Mouse (Mus musculus) small intestine, adult 2 months (tissue): Measurements from ENCODE around the gene Cdc42bpg. TPM values are rescaled to one million over a fixed set of nuclear protein-coding genes. Genes with fewer than 3 reads are reported as not detected.

Source experiments
- H3K27ac ChIP-seq: fragments of 200-500 bp; 2 replicates; pipeline ENCODE4 v1.5.1; 2012; ENCODE audit warnings: low read depth, low read length, control low read depth, inconsistent platforms; ENCODE audit not compliant: insufficient read depth
- H3K27me3 ChIP-seq: fragments of 200-500 bp; 2 replicates; pipeline ENCODE4 v1.6.1; 2012; ENCODE audit warnings: mild to moderate bottlenecking, moderate library complexity, low read length, inconsistent platforms; ENCODE audit not compliant: control insufficient read depth, insufficient read depth
- H3K36me3 ChIP-seq: fragments of 200-500 bp; 2 replicates; pipeline ENCODE4 v1.6.1; 2012; ENCODE audit warnings: mild to moderate bottlenecking, low read length, control low read depth, inconsistent platforms; ENCODE audit not compliant: control insufficient read depth, insufficient read depth
- H3K4me1 ChIP-seq: fragments of 200-500 bp; 2 replicates; pipeline ENCODE4 v1.6.1; 2012; ENCODE audit warnings: low read length, inconsistent platforms, mixed read lengths; ENCODE audit not compliant: control insufficient read depth, insufficient read depth, insufficient read length
- H3K4me3 ChIP-seq: fragments of 200-500 bp; 2 replicates; pipeline ENCODE4 v1.5.1; 2012; ENCODE audit warnings: low read depth, mild to moderate bottlenecking, control low read depth, inconsistent platforms, low read length, moderate library complexity
- CTCF ChIP-seq: fragments of 200-500 bp; IDR thresholded peaks from 2 replicates; pipeline ENCODE4 v1.5.1; 2012; ENCODE audit warnings: low read depth, mild to moderate bottlenecking, control low read depth, inconsistent platforms, low read length, moderate library complexity, mixed read lengths; ENCODE audit not compliant: insufficient replicate concordance, insufficient read length; ENCODE audit errors: extremely low read depth
- POLR2A ChIP-seq: fragments of 200-500 bp; IDR thresholded peaks from 2 replicates; pipeline ENCODE4 v1.6.1; 2012; ENCODE audit warnings: low read depth, mild to moderate bottlenecking, control low read depth, inconsistent platforms, low read length, moderate library complexity
- WGBS: fragments of 180-500 bp; shearing (Covaris S2); methylation state at CpG from one replicate; pipeline ENCODE4 v1.1.7; 2018; 5-methylcytosine and 5-hydroxymethylcytosine counted together
- polyA plus RNA-seq: library from polyadenylated mRNA; depleted of rRNA; stranded (reverse); fragments of >200 nt; gene quantifications from 2 replicates; pipeline ENCODE4 v1.2.3, GENCODE M21; 2012

Cdc42bpg gene
- polyA plus RNA-seq, 1 experiment, result 53.2 TPM

GRCm38 (mm10) chr19:6341453-6342077, 35.3 kb downstream of the Cdc42bpg start:
- peaks cover 27% of the 10 kb centered on the region for H3K36me3 ChIP-seq

GRCm38 (mm10) chr19:6342276-6342933, 36.1 kb downstream of the Cdc42bpg start:
- peak overlapping the region; percentile 93 for H3K4me3 ChIP-seq
- H3K27ac ChIP-seq, result no peak overlapping the region
- TF ChIP-seq POLR2A, result no peak
- no peak for TF ChIP-seq CTCF
- 81% methylated on average over 5 of the region's 5 CpGs for WGBS
- peaks cover 24% of the 10 kb centered on the region for H3K36me3 ChIP-seq
- H3K4me1 ChIP-seq, result peaks cover 15% of the 10 kb centered on the region
- H3K27me3 ChIP-seq, result no peaks in the 10 kb centered on the region

More at GRCm38 (mm10) chr19:6341453-6342077, 35.3 kb downstream of the Cdc42bpg start:
- H3K27me3 ChIP-seq, result no peaks in the 10 kb centered on the region
- WGBS, result 7% methylated on average over 23 of the region's 23 CpGs
- peaks cover 17% of the 10 kb centered on the region for H3K4me1 ChIP-seq
- TF ChIP-seq CTCF (no peak), POLR2A (no peak)
- H3K4me3 ChIP-seq, result peak overlapping the region; percentile 93
- H3K27ac ChIP-seq, result no peak overlapping the region

GRCm38 (mm10) chr19:6343066-6343925, 37.0 kb downstream of the Cdc42bpg start:
- peaks cover 20% of the 10 kb centered on the region for H3K36me3 ChIP-seq
- 66% methylated on average over 19 of the region's 19 CpGs for WGBS
- H3K27me3 ChIP-seq, result no peaks in the 10 kb centered on the region
- TF ChIP-seq CTCF, result no peak
- TF ChIP-seq POLR2A, result no peak
- H3K4me1 ChIP-seq, result peaks cover 15% of the 10 kb centered on the region
- H3K4me3 ChIP-seq, result no peak overlapping the region
- H3K27ac ChIP-seq, result no peak overlapping the region

GRCm38 (mm10) chr19:6343996-6344395, 37.7 kb downstream of the Cdc42bpg start:
- Histone ChIP-seq H3K27ac (no peak overlapping the region), H3K4me1 (peaks cover 15% of the 10 kb centered on the region), H3K4me3 (no peak overlapping the region), H3K27me3 (no peaks in the 10 kb centered on the region), H3K36me3 (peaks cover 13% of the 10 kb centered on the region; the same call in 1 of the 2 replicates)
- TF ChIP-seq POLR2A (no peak), CTCF (no peak)
- WGBS, result 84% methylated on average over 5 of the region's 5 CpGs

- WGBS, result 91% methylated on average over 5 of the region's 5 CpGs
- Histone ChIP-seq H3K27ac (no peak overlapping the region), H3K4me1 (peaks cover 8% of the 10 kb centered on the region), H3K27me3 (no peaks in the 10 kb centered on the region), H3K4me3 (no peak overlapping the region), H3K36me3 (peaks cover 10% of the 10 kb centered on the region; the same call in 1 of the 2 replicates)
- TF ChIP-seq CTCF (no peak), POLR2A (no peak)
Measured at GRCm38 (mm10) chr19:6346023-6346422, 39.8 kb downstream of the Cdc42bpg start.

GRCm38 (mm10) chr19:6346661-6347060, 40.4 kb downstream of the Cdc42bpg start:
- Histone ChIP-seq H3K27me3 (no peaks in the 10 kb centered on the region), H3K27ac (no peak overlapping the region)
- 87% methylated on average over 10 of the region's 10 CpGs for WGBS

More at GRCm38 (mm10) chr19:6346661-6347060, 40.4 kb downstream of the Cdc42bpg start:
- H3K4me3 ChIP-seq, result no peak overlapping the region
- H3K36me3 ChIP-seq, result peaks cover 10% of the 10 kb centered on the region; the same call in 1 of the 2 replicates
- peaks cover 8% of the 10 kb centered on the region for H3K4me1 ChIP-seq
- TF ChIP-seq POLR2A, result no peak
- no peak for TF ChIP-seq CTCF
